Mouse (Mus musculus) adrenal gland, adult 18-20 months (tissue): ENCODE measurements around the gene Raph1. TPM values are rescaled to one million over a fixed set of nuclear protein-coding genes. Genes with fewer than 3 reads are reported as not detected.
"Not testable (repeated sequence)": the region's sequence is repeated elsewhere in the genome, so short reads cannot be mapped to it uniquely, and the experiment has no call there.

Experiments used
- DNase-seq, 2 experiments: peaks; one replicate each; pipeline ENCODE4 v3.0.0; 2021 to 2022; ENCODE audit warnings: low spot score in 2 of 2
- microRNA-seq, 2 experiments: library from miRNA; unstranded; fragments of <30 nt; microRNA quantifications; one replicate each; pipeline ENCODE4 v1.2.0; 2021; ENCODE audit warnings: borderline number of aligned reads in 2 of 2
- total RNA-seq, 2 experiments: library from RNA; stranded (reverse); gene quantifications; 1 replicate in 1 of 2; 2 replicates in 1 of 2; pipeline ENCODE4 v1.2.3; 2021

Gene Raph1
- total RNA-seq, 2 experiments from 2014 or later, result 141 to 212 TPM

DNA sequence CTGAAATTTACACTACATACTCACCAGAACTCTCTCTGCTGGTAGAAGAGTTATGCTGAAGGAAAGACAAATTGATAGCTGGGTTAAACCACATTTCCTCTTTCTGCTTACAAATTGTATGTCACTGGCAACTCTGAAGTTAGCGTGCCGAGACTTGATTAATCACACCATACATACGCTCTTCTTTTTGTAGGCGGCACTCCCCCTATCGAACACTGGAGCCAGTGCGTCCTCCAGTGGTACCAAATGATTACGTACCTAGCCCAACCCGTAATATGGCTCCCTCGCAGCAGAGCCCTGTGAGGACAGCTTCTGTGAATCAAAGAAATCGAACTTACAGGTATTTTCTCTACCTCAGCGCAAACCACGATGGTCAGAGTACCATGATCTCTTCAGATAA, 119.8 kb downstream of the Raph1 start:
- no peak for DNase-seq

DNA sequence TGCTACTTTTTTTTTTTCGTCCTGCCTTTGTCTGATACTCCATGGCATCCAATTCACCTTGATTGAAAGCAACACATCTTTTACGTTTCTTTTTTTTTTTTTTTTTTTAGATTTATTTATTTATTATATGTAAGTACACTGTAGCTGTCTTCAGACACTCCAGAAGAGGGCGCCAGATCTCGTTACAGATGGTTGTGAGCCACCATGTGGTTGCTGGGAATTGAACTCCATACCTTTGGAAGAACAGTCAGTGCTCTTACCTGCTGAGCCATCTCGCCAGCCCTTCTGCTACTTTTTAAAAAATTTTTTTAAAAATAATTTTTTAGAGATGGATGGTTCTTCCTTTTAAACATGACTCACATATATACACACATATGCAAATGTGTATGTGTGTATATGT, 125.5 kb downstream of the Raph1 start:
- DNase-seq, result not testable (repeated sequence)

DNA sequence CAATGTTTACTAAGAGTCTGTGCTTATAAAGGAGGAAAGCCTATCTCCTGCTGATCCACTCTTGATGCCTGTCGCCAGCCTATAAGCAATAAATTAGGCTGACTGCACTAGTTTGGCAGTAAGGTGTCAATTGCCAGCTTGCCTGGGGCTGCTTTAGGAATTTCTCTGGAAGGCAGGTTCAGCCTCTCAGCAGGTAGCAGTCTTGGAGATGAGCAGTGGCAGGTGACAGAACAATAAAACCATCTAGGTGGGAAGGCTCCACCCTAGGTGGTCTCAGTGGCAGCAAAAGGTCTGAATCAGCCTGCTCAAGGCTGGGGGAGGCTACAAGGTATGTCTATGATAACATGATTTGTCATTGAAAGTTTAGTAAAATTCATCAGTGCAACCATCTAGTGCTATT, 134.4 kb downstream of the Raph1 start:
- no peak for DNase-seq

Small RNAs within 50 kb of the gene (microRNA-seq; reads per million reads assigned to microRNA genes)
- gene Gm23762, result 0 reads per million in 2 experiments

Other genes with a start within 250 kb of the Raph1 start
- gene Cyp20a1, start 223.8 kb downstream of the Raph1 start, total RNA-seq, result 10 to 100 TPM; 27.0 to 36.7 TPM
- 10 to 100 TPM; 31.0 to 35.3 TPM for gene Abi2, start 157.5 kb downstream of the Raph1 start, total RNA-seq
- gene Cd28, start 149.7 kb upstream of the Raph1 start, total RNA-seq, result under 1 TPM; 0.30 to 0.80 TPM